Mouse (Mus musculus) liver, embryonic 14 days (tissue): Measurements from ENCODE around the gene Hsd11b2. TPM values are rescaled to one million over a fixed set of nuclear protein-coding genes. Genes with fewer than 3 reads are reported as not detected.

Experiments used
- polyA plus RNA-seq: library from polyadenylated mRNA; depleted of rRNA; stranded (reverse); fragments of >200 nt; gene quantifications from 2 replicates; pipeline ENCODE4 v1.2.3, GENCODE M21; 2012; rRNA removed

The Hsd11b2 gene
- polyA plus RNA-seq: 0.85 and 0.98 TPM in 2 replicates

DNA sequence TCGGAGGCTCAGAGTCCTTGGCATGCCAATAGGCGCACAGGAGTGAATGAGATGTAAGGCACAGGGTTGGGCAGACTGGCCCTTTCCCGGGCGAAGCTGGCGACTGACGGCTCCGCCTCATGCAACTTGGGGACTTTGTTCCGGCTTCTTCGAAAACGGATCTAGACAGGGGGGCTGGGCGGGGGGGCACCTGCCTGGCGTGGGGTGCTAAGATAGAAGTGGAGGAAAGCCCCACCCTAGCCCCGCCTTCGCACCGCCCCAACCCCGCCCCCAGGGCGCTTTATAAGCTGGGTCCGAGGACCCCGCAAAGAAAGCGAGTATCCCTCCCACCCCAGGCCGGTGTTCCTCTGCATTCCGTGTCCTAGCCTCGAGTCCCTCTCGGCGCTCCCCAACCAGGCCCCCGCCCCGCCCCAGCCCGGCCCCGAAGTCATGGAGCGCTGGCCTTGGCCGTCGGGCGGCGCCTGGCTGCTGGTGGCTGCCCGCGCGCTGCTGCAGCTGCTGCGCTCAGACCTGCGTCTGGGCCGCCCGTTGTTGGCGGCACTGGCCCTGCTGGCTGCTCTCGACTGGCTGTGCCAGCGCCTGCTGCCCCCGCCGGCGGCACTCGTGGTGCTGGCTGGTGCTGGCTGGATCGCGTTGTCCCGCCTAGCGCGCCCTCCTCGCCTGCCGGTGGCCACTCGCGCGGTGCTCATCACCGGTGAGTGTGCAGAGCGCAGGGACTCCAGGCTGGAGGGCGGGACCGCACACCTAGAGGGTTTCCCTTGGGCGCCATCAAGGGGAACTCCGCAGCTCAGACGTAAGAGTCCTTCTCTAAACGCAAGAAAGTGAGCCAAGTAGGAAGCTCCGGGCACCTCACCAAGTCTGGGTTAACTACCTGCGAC lies at the start of gene Hsd11b2:
Gene Hsd11b2 (plus strand): TSS at position 320 of the 878 bp plus-strand sequence.

DNA sequence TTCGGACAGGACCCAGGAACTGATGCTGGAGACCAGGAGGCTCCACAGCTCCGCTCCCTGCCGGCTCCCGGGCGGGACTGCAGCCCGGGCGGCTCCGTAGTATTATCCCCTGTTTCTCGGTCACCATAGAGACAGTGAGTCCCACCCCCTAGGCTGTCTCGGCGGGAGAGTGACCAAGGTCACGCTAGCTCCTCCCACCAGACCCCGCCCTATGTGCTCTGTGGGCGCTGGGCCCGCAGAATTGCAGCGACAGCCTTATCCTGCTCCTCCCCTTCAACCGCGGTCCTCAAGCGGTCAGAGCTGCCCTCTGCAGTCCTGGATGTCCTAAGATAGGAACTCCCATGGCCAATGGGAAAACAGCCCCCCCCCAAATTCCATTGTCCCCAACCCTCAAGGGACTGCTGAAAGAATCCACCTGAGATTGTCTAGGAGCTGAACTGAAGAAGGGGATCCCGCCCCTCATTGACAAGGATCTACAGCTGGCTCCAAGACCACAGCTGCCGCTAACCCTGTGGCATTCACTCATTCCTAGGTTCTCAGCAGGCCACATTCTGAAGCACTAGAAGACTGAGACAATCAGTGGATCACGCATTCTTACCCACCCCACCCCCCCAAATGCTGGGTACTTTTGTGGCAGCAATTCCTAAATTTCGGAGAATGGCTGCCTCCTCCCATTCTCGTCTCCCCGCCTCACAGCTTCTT lies 47.1 kb upstream of the Hsd11b2 start, which contains the start of gene Tppp3:
Gene Tppp3 (minus strand): TSS at position 213 of the 702 bp plus-strand sequence.

DNA sequence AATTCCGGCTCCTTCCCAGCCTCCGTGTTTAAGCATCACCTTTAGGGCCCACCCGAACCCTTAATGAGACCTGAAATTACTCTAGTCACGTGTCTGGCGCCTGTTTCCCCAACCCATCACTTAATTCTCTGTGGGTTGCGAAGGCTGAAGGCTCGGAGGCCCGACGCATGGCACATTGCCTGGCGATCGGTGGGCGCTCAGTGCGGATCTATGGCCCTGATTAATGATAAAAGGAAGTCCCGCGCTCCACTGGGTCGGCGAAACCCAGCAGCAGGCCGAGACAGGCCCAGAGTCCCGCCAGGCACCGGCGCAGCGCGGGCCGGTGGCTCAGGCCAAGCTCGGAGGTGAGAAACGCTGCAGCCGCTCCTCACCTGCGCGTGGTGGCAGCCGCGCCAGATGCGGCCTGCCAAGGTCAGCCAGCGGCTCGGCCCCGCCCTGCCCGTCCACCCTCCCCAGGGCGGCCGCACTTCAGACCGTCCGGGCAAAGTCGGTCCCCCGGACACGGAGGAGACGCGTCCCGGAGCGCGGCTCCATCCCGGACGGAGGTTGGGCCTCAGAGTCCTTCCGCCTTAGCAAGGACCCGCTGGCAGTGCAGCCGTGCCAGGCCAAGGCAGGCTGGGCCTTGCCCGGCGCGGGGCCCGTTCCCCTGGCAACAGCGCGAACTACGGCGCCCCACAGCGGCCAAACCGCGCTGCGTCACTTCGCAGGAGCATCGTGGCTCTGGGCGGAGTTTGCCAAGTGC lies 21.9 kb upstream of the Hsd11b2 start, which contains the start of gene Zdhhc1:
Gene Zdhhc1 (minus strand): TSS at position 464 of the 742 bp plus-strand sequence.

DNA sequence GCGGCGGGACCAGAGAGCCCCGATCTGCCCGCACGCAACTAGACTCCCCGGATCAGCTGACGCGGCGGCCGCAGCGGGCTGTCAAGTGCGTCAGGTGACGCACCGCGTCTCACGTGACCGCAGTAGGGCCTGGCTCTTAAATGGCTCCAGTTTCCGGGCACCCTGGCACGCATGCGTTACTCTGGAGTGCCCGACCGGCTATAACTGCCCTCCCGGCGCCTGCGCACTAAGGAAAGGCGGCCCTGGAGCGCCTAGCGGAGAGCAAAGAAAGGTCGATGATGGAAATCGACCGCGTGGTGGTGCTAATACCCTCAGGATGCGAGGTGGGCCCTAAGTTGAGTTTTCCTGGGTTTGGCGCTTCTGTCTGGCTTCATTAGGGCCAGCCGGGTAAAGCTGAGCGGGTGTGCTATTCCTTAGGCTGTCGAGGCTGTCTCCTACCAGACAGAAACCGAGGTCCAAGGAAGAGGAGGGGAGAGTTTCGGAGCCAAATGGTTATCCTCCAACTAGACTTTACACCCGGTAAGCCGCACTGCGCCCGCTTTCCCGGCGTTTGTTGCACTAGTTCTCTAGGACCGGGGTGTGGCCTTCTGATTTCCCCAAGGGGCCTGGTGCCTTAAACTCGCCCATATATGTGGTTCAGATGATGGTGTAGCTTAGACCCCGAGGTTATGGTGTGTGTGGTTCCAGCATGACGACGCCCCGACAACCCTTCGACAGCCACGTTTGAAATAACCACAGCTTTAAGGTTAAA lies 47.6 kb downstream of the Hsd11b2 start, which contains the start of gene Atp6v0d1:
Gene Atp6v0d1 (minus strand): TSS at position 96 of the 751 bp plus-strand sequence.

Other genes starting within 250 kb of the Hsd11b2 start
- gene Hsf4, start 249.0 kb upstream of the Hsd11b2 start, polyA plus RNA-seq: 0.01 and 0.03 TPM in 2 replicates
- 0.02 and 0.07 TPM in 2 replicates for gene Nol3, start 242.6 kb upstream of the Hsd11b2 start, polyA plus RNA-seq
- 1.1 TPM in 2 replicates for gene 4931428F04Rik, start 228.9 kb upstream of the Hsd11b2 start, polyA plus RNA-seq
- 5.9 and 7.1 TPM in 2 replicates for gene Exoc3l, start 222.7 kb upstream of the Hsd11b2 start, polyA plus RNA-seq
- 221 and 269 TPM in 2 replicates for gene E2f4, start 221.1 kb upstream of the Hsd11b2 start, polyA plus RNA-seq
- 3.3 and 3.8 TPM in 2 replicates for gene Elmo3, start 213.2 kb upstream of the Hsd11b2 start, polyA plus RNA-seq
- gene Lrrc29, start 192.5 kb upstream of the Hsd11b2 start, polyA plus RNA-seq: 8.4 and 9.2 TPM in 2 replicates
- 57.5 and 62.2 TPM in 2 replicates for gene Tmem208, start 192.4 kb upstream of the Hsd11b2 start, polyA plus RNA-seq
- 3.6 and 4.4 TPM in 2 replicates for gene Fhod1, start 170.8 kb upstream of the Hsd11b2 start, polyA plus RNA-seq
- 0.75 and 0.82 TPM in 2 replicates for gene Slc9a5, start 169.9 kb upstream of the Hsd11b2 start, polyA plus RNA-seq
- 0.02 and 0.07 TPM in 2 replicates for gene Plekhg4, start 145.5 kb upstream of the Hsd11b2 start, polyA plus RNA-seq
- gene Kctd19, start 105.3 kb upstream of the Hsd11b2 start, polyA plus RNA-seq: not detected in 2 replicates
- 0.08 and 0.10 TPM in 2 replicates for gene Lrrc36, start 105.2 kb upstream of the Hsd11b2 start, polyA plus RNA-seq
- 0.69 and 2.4 TPM in 2 replicates for gene Tppp3, start 47.2 kb upstream of the Hsd11b2 start, polyA plus RNA-seq
- 1.9 and 2.1 TPM in 2 replicates for gene Zdhhc1, start 21.9 kb upstream of the Hsd11b2 start, polyA plus RNA-seq
- gene Atp6v0d1, start 47.3 kb downstream of the Hsd11b2 start, polyA plus RNA-seq: 32.3 and 42.6 TPM in 2 replicates
- 3.7 and 4.5 TPM in 2 replicates for gene Ripor1, start 86.5 kb downstream of the Hsd11b2 start, polyA plus RNA-seq
- 19.4 and 23.8 TPM in 2 replicates for gene Ctcf, start 117.8 kb downstream of the Hsd11b2 start, polyA plus RNA-seq
- gene Agrp, start 118.6 kb downstream of the Hsd11b2 start, polyA plus RNA-seq: 0.05 TPM in 1 of 2 replicates, not detected in the other
- gene Carmil2, start 167.5 kb downstream of the Hsd11b2 start, polyA plus RNA-seq: 1.00 and 1.8 TPM in 2 replicates
- 8.2 and 9.3 TPM in 2 replicates for gene Acd, start 182.3 kb downstream of the Hsd11b2 start, polyA plus RNA-seq
- gene Pard6a, start 182.4 kb downstream of the Hsd11b2 start, polyA plus RNA-seq: 5.7 TPM in 2 replicates
- 0.03 TPM in 1 of 2 replicates, not detected in the other for gene 4933405L10Rik, start 188.9 kb downstream of the Hsd11b2 start, polyA plus RNA-seq
- gene Enkd1, start 189.5 kb downstream of the Hsd11b2 start, polyA plus RNA-seq: 7.6 and 8.1 TPM in 2 replicates
- 1.0 and 1.1 TPM in 2 replicates for gene Gfod2, start 239.9 kb downstream of the Hsd11b2 start, polyA plus RNA-seq